Mouse (Mus musculus) ES-Bruce4 (cell line): ENCODE results near the gene Laptm5. TPM values are rescaled to one million over a fixed set of nuclear protein-coding genes. Genes with fewer than 3 reads are reported as not detected.

Experiments
- H3K27ac ChIP-seq: 2 replicates; pipeline ENCODE4 v1.5.1; 2012; ENCODE audit warnings: low read length, inconsistent platforms; ENCODE audit not compliant: insufficient read depth
- H3K27me3 ChIP-seq: 2 replicates; pipeline ENCODE4 v1.6.1; 2012; ENCODE audit warnings: mild to moderate bottlenecking, low read length, inconsistent platforms; ENCODE audit not compliant: control insufficient read depth, poor library complexity, insufficient read depth, severe bottlenecking
- H3K36me3 ChIP-seq: 2 replicates; pipeline ENCODE4 v1.6.1; 2012; ENCODE audit warnings: inconsistent platforms, mild to moderate bottlenecking, low read length, moderate library complexity; ENCODE audit not compliant: control insufficient read depth, poor library complexity, insufficient read depth, severe bottlenecking
- H3K4me1 ChIP-seq: one replicate; pipeline ENCODE4 v1.8.1; 2011; ENCODE audit warnings: low read length; ENCODE audit not compliant: control insufficient read depth, insufficient read depth
- H3K4me3 ChIP-seq: 2 replicates; pipeline ENCODE4 v1.5.1; 2011; ENCODE audit warnings: low read depth, mild to moderate bottlenecking, low read length
- H3K9ac ChIP-seq: 2 replicates; pipeline ENCODE4 v1.6.1; 2012; ENCODE audit warnings: low read depth, mild to moderate bottlenecking, inconsistent platforms; ENCODE audit not compliant: poor library complexity, severe bottlenecking
- H3K9me3 ChIP-seq: replicated peaks from 2 replicates; pipeline ENCODE4 v1.6.1; 2012; ENCODE audit warnings: mild to moderate bottlenecking, low read length, inconsistent platforms; ENCODE audit not compliant: control insufficient read depth, poor library complexity, insufficient read depth, severe bottlenecking
- CTCF ChIP-seq: IDR thresholded peaks from one replicate; pipeline ENCODE4 v1.8.1; 2011; ENCODE audit warnings: low read depth, low read length
- EP300 ChIP-seq: IDR thresholded peaks from 2 replicates; pipeline ENCODE4 v1.6.1; 2011; ENCODE audit warnings: low read depth, low read length; ENCODE audit not compliant: insufficient read depth
- POLR2A ChIP-seq: IDR thresholded peaks from one replicate; pipeline ENCODE4 v1.8.1; 2011; ENCODE audit warnings: low read length; ENCODE audit not compliant: insufficient read depth
- polyA plus RNA-seq: library from polyadenylated mRNA; stranded (reverse); fragments of >200 nt; gene quantifications from 2 replicates; pipeline ENCODE4 v1.2.4, GENCODE M21; 2011; ENCODE audit warnings: low read depth; ENCODE audit not compliant: missing spikeins, insufficient read depth, insufficient read length

Gene Laptm5
- polyA plus RNA-seq, 1 experiment: 30.2 TPM

DNA sequence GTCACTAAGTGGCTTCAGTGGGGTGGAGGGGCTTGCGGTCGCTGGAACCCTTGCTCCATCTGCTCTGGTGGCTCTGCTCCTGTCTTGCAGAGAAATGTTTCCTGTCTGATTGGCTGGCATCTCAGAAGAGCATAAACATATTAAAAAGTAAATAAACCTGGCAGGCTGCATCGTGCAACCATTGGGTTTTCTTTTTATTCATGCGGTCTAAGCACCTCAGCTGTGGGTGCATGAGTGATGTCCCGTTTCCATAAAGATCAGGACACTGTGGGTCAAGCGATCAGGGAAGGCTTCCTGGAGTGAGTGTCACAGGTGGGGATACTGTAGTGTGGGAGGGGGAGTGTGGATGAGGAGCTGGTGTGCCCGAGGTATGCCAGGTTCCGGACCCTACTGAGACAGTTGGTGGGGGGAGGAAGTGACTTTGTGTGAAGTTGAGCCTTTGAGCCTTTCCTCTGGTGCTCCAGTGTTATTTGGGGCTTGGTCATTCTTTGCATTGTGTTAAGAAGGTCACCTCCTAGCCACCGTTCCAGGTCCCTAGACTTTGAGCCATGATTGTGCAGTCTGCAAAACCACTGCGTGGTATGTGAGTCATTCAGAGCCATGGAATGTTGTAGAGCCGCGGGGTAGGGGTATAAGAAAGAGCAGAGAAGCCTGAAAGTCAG lies 2.2 kb downstream of the Laptm5 start:
- no peak overlapping the region for H3K4me3 ChIP-seq
- H3K27me3 ChIP-seq: no peaks in the 10 kb centered on the region
- no peaks in the 10 kb centered on the region for H3K36me3 ChIP-seq
- H3K9ac ChIP-seq: peak overlapping the region; percentile 52; the same call in 1 of the 2 replicates
- H3K9me3 ChIP-seq: no peaks in the 10 kb centered on the region
- H3K27ac ChIP-seq: no peak overlapping the region
- peaks cover 9% of the 10 kb centered on the region for H3K4me1 ChIP-seq
- TF ChIP-seq EP300 (no peak), CTCF (no peak), POLR2A (no peak)

DNA sequence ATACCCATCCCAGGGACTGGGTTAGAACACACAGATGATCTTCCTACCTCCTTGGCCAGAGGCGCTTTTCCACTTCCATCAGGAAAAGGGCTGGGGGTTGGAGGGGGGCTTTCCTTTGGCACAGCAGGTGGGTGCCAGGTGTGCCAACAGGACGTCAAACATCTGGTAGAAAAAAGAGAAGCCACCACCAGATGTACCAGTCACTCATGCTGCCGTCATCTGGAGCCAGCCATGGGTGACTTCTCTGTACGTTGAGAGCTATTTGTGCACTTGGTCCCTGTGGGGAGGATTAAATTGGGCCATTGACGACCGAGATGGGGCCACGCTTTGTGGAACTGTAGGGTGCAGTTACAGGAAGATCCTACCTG lies 2.7 kb downstream of the Laptm5 start:
- no peaks in the 10 kb centered on the region for H3K27me3 ChIP-seq
- no peaks in the 10 kb centered on the region for H3K9me3 ChIP-seq
- H3K27ac ChIP-seq: no peak overlapping the region
- TF ChIP-seq CTCF: no peak
- no peak for TF ChIP-seq POLR2A
- no peak for TF ChIP-seq EP300
- H3K4me3 ChIP-seq: no peak overlapping the region
- no peaks in the 10 kb centered on the region for H3K36me3 ChIP-seq
- H3K9ac ChIP-seq: no peak overlapping the region
- H3K4me1 ChIP-seq: peaks cover 9% of the 10 kb centered on the region

GRCm38 (mm10) chr4:130916639-130917038 lies 3.7 kb downstream of the Laptm5 start:
- TF ChIP-seq CTCF (no peak), POLR2A (no peak), EP300 (no peak)
- Histone ChIP-seq H3K9me3 (no peaks in the 10 kb centered on the region), H3K36me3 (no peaks in the 10 kb centered on the region), H3K27ac (no peak overlapping the region), H3K27me3 (no peaks in the 10 kb centered on the region), H3K9ac (no peak overlapping the region), H3K4me3 (no peak overlapping the region), H3K4me1 (peaks cover 11% of the 10 kb centered on the region)

DNA sequence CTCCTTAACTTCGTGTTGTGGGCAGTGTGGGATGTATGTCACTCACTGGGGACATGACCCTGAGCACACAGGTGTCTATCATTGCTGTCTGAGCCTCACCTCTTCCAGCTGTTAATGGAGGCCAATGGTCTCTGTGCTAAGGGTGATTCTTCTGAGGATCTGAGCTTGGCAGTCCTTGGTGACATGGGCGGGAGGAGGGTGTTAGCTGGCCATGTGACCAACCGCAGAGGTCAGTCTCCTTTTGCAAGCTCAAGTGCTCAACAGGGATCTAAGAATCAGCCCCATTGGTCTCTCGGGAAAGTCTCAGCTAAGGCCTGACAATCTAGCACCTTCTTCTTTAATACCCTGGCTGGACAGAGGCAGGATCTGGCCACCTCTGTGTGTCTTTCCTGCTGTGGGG lies 4.6 kb downstream of the Laptm5 start:
- Histone ChIP-seq H3K36me3 (no peaks in the 10 kb centered on the region), H3K4me1 (peaks cover 11% of the 10 kb centered on the region), H3K9me3 (no peaks in the 10 kb centered on the region), H3K9ac (no peak overlapping the region), H3K4me3 (no peak overlapping the region), H3K27me3 (no peaks in the 10 kb centered on the region), H3K27ac (no peak overlapping the region)
- TF ChIP-seq CTCF (no peak), EP300 (no peak), POLR2A (no peak)

DNA sequence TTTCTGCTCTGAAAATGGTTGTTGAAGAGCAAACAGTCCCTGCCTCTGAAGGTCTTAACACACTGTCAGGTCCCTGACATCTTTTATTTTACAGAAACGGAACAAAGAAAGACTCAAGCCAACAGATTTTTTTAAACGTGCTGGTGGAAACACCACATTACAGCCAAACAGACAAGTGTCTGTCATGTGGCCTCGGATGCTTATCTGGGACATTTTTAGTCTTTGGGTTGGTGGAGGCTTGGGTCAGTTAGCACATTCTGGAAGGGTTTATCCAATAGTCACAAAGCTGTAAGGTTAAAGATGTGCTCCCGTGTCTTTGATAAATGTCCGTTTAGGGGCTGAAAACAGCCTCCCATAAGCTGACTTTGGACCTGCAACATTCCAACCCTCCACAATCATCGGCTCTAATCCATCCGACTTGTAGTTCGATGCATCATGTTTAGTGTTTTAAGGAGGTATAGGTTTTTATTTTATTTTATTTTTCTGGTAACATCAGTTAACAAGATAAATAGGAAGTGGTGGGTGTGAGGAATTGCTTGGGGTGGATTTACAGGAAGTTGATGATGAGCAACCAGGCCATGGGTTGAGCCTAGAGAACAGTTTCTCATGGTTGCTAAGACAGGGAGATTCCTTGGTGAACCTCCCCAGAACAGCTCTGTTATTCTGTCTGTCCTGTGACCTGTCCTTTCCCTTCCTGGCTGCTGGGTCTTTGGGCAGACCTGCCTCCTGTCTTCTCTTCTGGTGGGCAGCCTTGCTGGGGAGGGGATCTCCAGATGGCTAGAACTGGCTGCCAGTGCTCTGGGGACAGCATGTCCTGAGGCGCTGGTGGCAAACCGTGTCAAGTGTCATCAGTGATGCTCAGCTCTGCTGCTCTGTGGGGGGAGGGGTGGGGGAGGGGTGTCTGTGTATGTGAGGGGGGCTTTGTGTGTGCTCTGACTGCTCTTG lies 6.2 kb downstream of the Laptm5 start:
- TF ChIP-seq POLR2A: no peak
- TF ChIP-seq CTCF: no peak
- no peak for TF ChIP-seq EP300
- Histone ChIP-seq H3K4me3 (no peak overlapping the region), H3K9ac (no peak overlapping the region), H3K9me3 (no peaks in the 10 kb centered on the region), H3K27ac (no peak overlapping the region), H3K4me1 (peaks cover 11% of the 10 kb centered on the region), H3K27me3 (no peaks in the 10 kb centered on the region), H3K36me3 (no peaks in the 10 kb centered on the region)

DNA sequence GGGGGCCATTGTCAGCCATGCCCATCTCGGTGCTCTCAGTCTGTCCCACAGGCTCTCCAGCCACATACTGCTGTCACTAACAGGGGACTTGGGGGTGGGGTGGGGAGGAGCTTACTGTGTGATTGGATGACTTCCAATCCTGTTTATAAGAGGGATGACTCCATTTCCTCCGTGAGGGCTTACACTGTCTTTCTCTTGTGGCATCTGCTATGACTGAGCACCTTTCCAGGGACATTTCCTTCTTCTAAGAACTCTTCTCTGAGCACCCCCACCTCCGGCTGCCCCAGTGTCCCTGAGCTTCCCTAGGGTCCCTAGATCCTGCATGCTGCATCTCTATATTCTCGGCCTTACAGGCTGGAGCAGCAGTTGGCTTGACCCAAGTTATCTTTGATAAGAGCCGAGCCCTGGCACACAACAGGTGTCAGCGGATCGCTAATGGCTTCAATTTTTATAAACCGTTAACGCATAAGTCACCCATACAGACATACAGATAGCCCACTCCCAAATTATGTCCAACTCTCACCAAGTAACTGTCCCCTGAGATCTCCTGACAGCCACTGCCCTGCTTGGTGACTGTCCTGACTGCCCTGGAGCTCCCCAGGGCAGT lies 6.9 kb downstream of the Laptm5 start:
- H3K4me1 ChIP-seq: peaks cover 8% of the 10 kb centered on the region
- H3K27ac ChIP-seq: peak overlapping the region; percentile 12; the same call in 1 of the 2 replicates
- no peak for TF ChIP-seq POLR2A
- TF ChIP-seq CTCF: no peak
- no peak for TF ChIP-seq EP300

More for the DNA sequence above, 6.9 kb downstream of the Laptm5 start:
- H3K4me3 ChIP-seq: no peak overlapping the region
- no peak overlapping the region for H3K9ac ChIP-seq
- no peaks in the 10 kb centered on the region for H3K36me3 ChIP-seq
- no peaks in the 10 kb centered on the region for H3K9me3 ChIP-seq
- no peaks in the 10 kb centered on the region for H3K27me3 ChIP-seq
